Mouse (Mus musculus) midbrain, postnatal 0 days (tissue): Measurements from ENCODE around the gene Tnfsf13. TPM values are rescaled to one million over a fixed set of nuclear protein-coding genes. Genes with fewer than 3 reads are reported as not detected.

Experiments
- ATAC-seq: fragments of 200-750 bp; cut with Nextera tagmentation; 2 replicates; pipeline ENCODE4 v1.8.0; 2017; ENCODE audit warnings: moderate number of reproducible peaks, mild to moderate bottlenecking, moderate TSS enrichment, moderate library complexity; ENCODE audit not compliant: low FRiP score
- DNase-seq: peaks from one replicate; pipeline ENCODE4 v3.0.0-alpha.2; 2015; ENCODE audit warnings: low spot score
- H3K27ac ChIP-seq: fragments of 300-500 bp; sonication (generic); 2 replicates; pipeline ENCODE4 v1.5.1; 2014; ENCODE audit warnings: low read depth, mild to moderate bottlenecking, low read length, mixed read lengths
- H3K27me3 ChIP-seq: fragments of 300-500 bp; sonication (generic); 2 replicates; pipeline ENCODE4 v1.6.1; 2014; ENCODE audit warnings: low read length, control low read depth, mixed read lengths; ENCODE audit not compliant: insufficient read depth
- H3K36me3 ChIP-seq: fragments of 300-500 bp; sonication (generic); 2 replicates; pipeline ENCODE4 v1.6.1; 2014; ENCODE audit warnings: low read length, control low read depth, mixed read lengths; ENCODE audit not compliant: insufficient read depth
- H3K4me1 ChIP-seq: fragments of 300-500 bp; sonication (generic); 2 replicates; pipeline ENCODE4 v1.6.1; 2014; ENCODE audit warnings: mild to moderate bottlenecking, control low read depth, antibody characterized with exemption, low read length, mixed read lengths; ENCODE audit not compliant: insufficient read depth
- H3K4me2 ChIP-seq: fragments of 300-500 bp; sonication (generic); 2 replicates; pipeline ENCODE4 v1.6.1; 2014; ENCODE audit warnings: low read depth, mild to moderate bottlenecking, low read length, mixed read lengths; ENCODE audit not compliant: poor library complexity, severe bottlenecking
- H3K4me3 ChIP-seq: fragments of 300-500 bp; sonication (generic); 2 replicates; pipeline ENCODE4 v1.5.1; 2014; ENCODE audit warnings: low read depth, mild to moderate bottlenecking, low read length, moderate library complexity
- H3K9ac ChIP-seq: fragments of 300-500 bp; sonication (generic); replicated peaks from 2 replicates; pipeline ENCODE4 v1.6.1; 2014; ENCODE audit warnings: mild to moderate bottlenecking, low read length, moderate library complexity, mixed read lengths; ENCODE audit not compliant: poor library complexity, severe bottlenecking
- H3K9me3 ChIP-seq: fragments of 300-500 bp; sonication (generic); 2 replicates; pipeline ENCODE4 v1.6.1; 2016; ENCODE audit warnings: low read length, control low read depth
- CTCF ChIP-seq: IDR thresholded peaks from 2 replicates; pipeline ENCODE4 v1.5.1; 2016; ENCODE audit warnings: antibody characterized with exemption, mild to moderate bottlenecking
- WGBS: fragments of 180-500 bp; shearing (Covaris S2); extraction: QIAGEN DNeasy Blood & Tissue Kit; methylation state at CpG from one replicate; pipeline ENCODE4 v1.1.7; 2014; 5-methylcytosine and 5-hydroxymethylcytosine counted together
- polyA plus RNA-seq: library from polyadenylated mRNA; unstranded; fragments of >200 nt; fragmentation: Nextera tagmentation; extraction: Ambion mirVana; gene quantifications from 2 replicates; pipeline ENCODE4 v1.2.1, GENCODE M21; 2015
- total RNA-seq: library from RNA; depleted of rRNA; stranded (reverse); fragments of >200 nt; gene quantifications from 2 replicates; pipeline ENCODE4 v1.2.3, GENCODE M21; 2014

Gene Tnfsf13
- total and polyA plus RNA-seq, 2 experiments from 2014 or later = 0.27 to 1.1 TPM

- 0 out of 2 replicates have a peak, but pooled peaks have one; percentile 39 for ATAC-seq
Measured at GRCm38 (mm10) chr11:69655264-69656064, 30.1 kb downstream of the Tnfsf13 start, which contains the start of gene Sox15. TSS of gene Sox15 (plus strand) at chr11:69655314.

GRCm38 (mm10) chr11:69654760-69655159 is 30.8 kb downstream of the Tnfsf13 start:
- WGBS = 50% methylated on average over 9 of the region's 9 CpGs
- H3K4me3 ChIP-seq = no peak overlapping the region
- no peaks in the 10 kb centered on the region for H3K9me3 ChIP-seq
- TF ChIP-seq CTCF = no peak
- ATAC-seq (no peak), DNase-seq (no peak)
- H3K4me2 ChIP-seq = no peak overlapping the region
- peaks cover 51% of the 10 kb centered on the region for H3K36me3 ChIP-seq
- 0 out of 2 replicates have a peak, but pooled peaks cover 4% of the 10 kb centered on the region for H3K4me1 ChIP-seq
- no peaks in the 10 kb centered on the region for H3K27me3 ChIP-seq
- no peak overlapping the region for H3K9ac ChIP-seq
- H3K27ac ChIP-seq = no peak overlapping the region

More at GRCm38 (mm10) chr11:69655264-69656064, 30.1 kb downstream of the Tnfsf13 start, which contains the start of gene Sox15:
- H3K9me3 ChIP-seq = no peaks in the 10 kb centered on the region
- 0 out of 2 replicates have a peak, but pooled peaks cover 4% of the 10 kb centered on the region for H3K4me1 ChIP-seq
- peak within 1 kb of the TSS; percentile 36; the same call in 1 of the 2 replicates for H3K4me2 ChIP-seq
- H3K36me3 ChIP-seq = peaks cover 44% of the 10 kb centered on the region
- no peaks in the 10 kb centered on the region for H3K27me3 ChIP-seq
- TF ChIP-seq CTCF = peak; percentile 85
- 21% methylated on average over 34 of the region's 34 CpGs for whole genome bisulfite sequencing
- H3K9ac ChIP-seq = no peak within 1 kb of the TSS
- peak within 1 kb of the TSS; percentile 14; the same call in 1 of the 2 replicates for H3K27ac ChIP-seq
- H3K4me3 ChIP-seq = 0 out of 2 replicates have a peak within 1 kb of the TSS, but pooled peaks have one; percentile 13
- DNase-seq = peak; percentile 84

- Histone ChIP-seq H3K4me2 (no peak overlapping the region), H3K36me3 (peaks cover 56% of the 10 kb centered on the region), H3K9ac (no peak overlapping the region; the same call in 1 of the 2 replicates), H3K27ac (no peak overlapping the region), H3K4me1 (0 out of 2 replicates have a peak, but pooled peaks cover 4% of the 10 kb centered on the region), H3K9me3 (no peaks in the 10 kb centered on the region), H3K4me3 (no peak overlapping the region), H3K27me3 (no peaks in the 10 kb centered on the region)
- ATAC-seq = no peak
- TF ChIP-seq CTCF = no peak
- 43% methylated on average over 5 of the region's 5 CpGs for WGBS
- DNase-seq = no peak
Measured at GRCm38 (mm10) chr11:69653399-69653798, 32.2 kb downstream of the Tnfsf13 start.

- no peak overlapping the region for H3K9ac ChIP-seq
- DNase-seq = no peak
- no peaks in the 10 kb centered on the region for H3K9me3 ChIP-seq
- no peak for ATAC-seq
- H3K4me1 ChIP-seq = no peaks in the 10 kb centered on the region
- no peak overlapping the region for H3K4me3 ChIP-seq
- TF ChIP-seq CTCF = no peak
- H3K27ac ChIP-seq = no peak overlapping the region
- WGBS = 92% methylated on average over 5 of the region's 5 CpGs
- no peaks in the 10 kb centered on the region for H3K27me3 ChIP-seq
- no peak overlapping the region for H3K4me2 ChIP-seq
- peaks cover 75% of the 10 kb centered on the region for H3K36me3 ChIP-seq
Measured at GRCm38 (mm10) chr11:69645860-69646259, 39.7 kb downstream of the Tnfsf13 start.

GRCm38 (mm10) chr11:69635471-69635870 is 50.1 kb downstream of the Tnfsf13 start:
- no peaks in the 10 kb centered on the region for H3K9me3 ChIP-seq
- no peak for DNase-seq
- TF ChIP-seq CTCF = no peak
- no peak overlapping the region for H3K4me3 ChIP-seq
- H3K27ac ChIP-seq = no peak overlapping the region
- no peak overlapping the region for H3K4me2 ChIP-seq
- no peak overlapping the region for H3K9ac ChIP-seq
- WGBS = 84% methylated on average over 3 of the region's 3 CpGs
- no peaks in the 10 kb centered on the region for H3K27me3 ChIP-seq
- H3K36me3 ChIP-seq = peaks cover 10% of the 10 kb centered on the region
- no peak for ATAC-seq
- no peaks in the 10 kb centered on the region for H3K4me1 ChIP-seq
